Mouse (Mus musculus): Measurements from ENCODE around the gene Phex. TPM values are rescaled to one million over a fixed set of nuclear protein-coding genes. Genes with fewer than 3 reads are reported as not detected.

Phex gene
- polyA plus RNA-seq, 1 experiment from 2014 or later = 0.07 TPM

GRCm38 (mm10) chrX:157377456-157377855 is 37.7 kb downstream of the Phex start:
- Histone ChIP-seq H3K4me1 (no peaks in the 10 kb centered on the region), H3K9me3 (replicated peaks) (no peaks in the 10 kb centered on the region), H3K9ac (no peak overlapping the region), H3K36me3 (no peaks in the 10 kb centered on the region), H3K4me2 (no peak overlapping the region), H3K27ac (no peak overlapping the region), H3K27me3 (replicated peaks) (no peaks in the 10 kb centered on the region), H3K4me3 (no peak overlapping the region)
- WGBS (ENCODE audit: insufficient replicate concordance) = 21% methylated on average over 1 of the region's 1 CpGs
- ATAC-seq = no peak

GRCm38 (mm10) chrX:157373873-157374272 is 41.2 kb downstream of the Phex start:
- H3K27me3 ChIP-seq (replicated peaks) = no peaks in the 10 kb centered on the region
- 33% methylated on average over 3 of the region's 3 CpGs for WGBS (ENCODE audit: insufficient replicate concordance)
- H3K4me3 ChIP-seq = no peak overlapping the region
- no peak overlapping the region for H3K27ac ChIP-seq
- ATAC-seq = no peak
- H3K4me2 ChIP-seq = no peak overlapping the region
- H3K4me1 ChIP-seq = no peaks in the 10 kb centered on the region
- no peaks in the 10 kb centered on the region for H3K36me3 ChIP-seq
- no peaks in the 10 kb centered on the region for H3K9me3 ChIP-seq (replicated peaks)
- no peak overlapping the region for H3K9ac ChIP-seq

- no peaks in the 10 kb centered on the region for H3K36me3 ChIP-seq
- no peak overlapping the region for H3K27ac ChIP-seq
- H3K4me1 ChIP-seq = no peaks in the 10 kb centered on the region
- no peak overlapping the region for H3K4me2 ChIP-seq
- H3K9me3 ChIP-seq (replicated peaks) = no peaks in the 10 kb centered on the region
- H3K4me3 ChIP-seq = no peak overlapping the region
- no peaks in the 10 kb centered on the region for H3K27me3 ChIP-seq (replicated peaks)
- no peak for ATAC-seq
- no peak overlapping the region for H3K9ac ChIP-seq
Observed at GRCm38 (mm10) chrX:157369166-157369565, 45.9 kb downstream of the Phex start.

GRCm38 (mm10) chrX:157355521-157355920 is 59.6 kb downstream of the Phex start:
- no peak overlapping the region for H3K27ac ChIP-seq
- H3K4me2 ChIP-seq = no peak overlapping the region
- WGBS (ENCODE audit: insufficient replicate concordance) = 72% methylated on average over 4 of the region's 4 CpGs
- H3K4me3 ChIP-seq = no peak overlapping the region
- H3K27me3 ChIP-seq (replicated peaks) = no peaks in the 10 kb centered on the region
- ATAC-seq = no peak
- H3K9me3 ChIP-seq (replicated peaks) = no peaks in the 10 kb centered on the region
- H3K4me1 ChIP-seq = no peaks in the 10 kb centered on the region
- no peak overlapping the region for H3K9ac ChIP-seq
- H3K36me3 ChIP-seq = no peaks in the 10 kb centered on the region

- Histone ChIP-seq H3K9ac (no peak overlapping the region), H3K9me3 (replicated peaks) (no peaks in the 10 kb centered on the region), H3K27me3 (replicated peaks) (no peaks in the 10 kb centered on the region), H3K4me1 (no peaks in the 10 kb centered on the region), H3K4me2 (no peak overlapping the region), H3K27ac (no peak overlapping the region), H3K4me3 (no peak overlapping the region), H3K36me3 (no peaks in the 10 kb centered on the region)
- WGBS (ENCODE audit: insufficient replicate concordance) = 67% methylated on average over 6 of the region's 6 CpGs
- no peak for ATAC-seq
Observed at GRCm38 (mm10) chrX:157346201-157346600, 68.9 kb downstream of the Phex start.

GRCm38 (mm10) chrX:157334726-157335125 is 80.4 kb downstream of the Phex start:
- Histone ChIP-seq H3K36me3 (no peaks in the 10 kb centered on the region), H3K4me3 (no peak overlapping the region), H3K9me3 (replicated peaks) (no peaks in the 10 kb centered on the region), H3K4me2 (no peak overlapping the region), H3K27me3 (replicated peaks) (no peaks in the 10 kb centered on the region), H3K4me1 (no peaks in the 10 kb centered on the region), H3K27ac (no peak overlapping the region), H3K9ac (no peak overlapping the region)
- 34% methylated on average over 4 of the region's 4 CpGs for WGBS (ENCODE audit: insufficient replicate concordance)
- no peak for ATAC-seq

- WGBS (ENCODE audit: insufficient replicate concordance) = 75% methylated on average over 3 of the region's 3 CpGs
- Histone ChIP-seq H3K27ac (no peak overlapping the region), H3K9me3 (replicated peaks) (no peaks in the 10 kb centered on the region), H3K9ac (no peak overlapping the region), H3K4me3 (no peak overlapping the region), H3K36me3 (no peaks in the 10 kb centered on the region), H3K4me2 (no peak overlapping the region), H3K27me3 (replicated peaks) (no peaks in the 10 kb centered on the region), H3K4me1 (no peaks in the 10 kb centered on the region)
- ATAC-seq = no peak
Observed at GRCm38 (mm10) chrX:157329821-157330220, 85.3 kb downstream of the Phex start.

- Histone ChIP-seq H3K4me1 (no peaks in the 10 kb centered on the region), H3K36me3 (no peaks in the 10 kb centered on the region), H3K9me3 (replicated peaks) (no peaks in the 10 kb centered on the region), H3K9ac (no peak overlapping the region), H3K27ac (no peak overlapping the region), H3K4me2 (no peak overlapping the region), H3K4me3 (no peak overlapping the region), H3K27me3 (replicated peaks) (no peaks in the 10 kb centered on the region)
- WGBS (ENCODE audit: insufficient replicate concordance) = 23% methylated on average over 1 of the region's 1 CpGs
- ATAC-seq = no peak
Observed at GRCm38 (mm10) chrX:157328396-157328795, 86.7 kb downstream of the Phex start.

- no peak for ATAC-seq
- 77% methylated on average over 3 of the region's 3 CpGs for WGBS (ENCODE audit: insufficient replicate concordance)
- Histone ChIP-seq H3K4me3 (no peak overlapping the region), H3K27ac (no peak overlapping the region), H3K4me2 (no peak overlapping the region), H3K36me3 (no peaks in the 10 kb centered on the region), H3K4me1 (no peaks in the 10 kb centered on the region), H3K27me3 (replicated peaks) (no peaks in the 10 kb centered on the region), H3K9me3 (replicated peaks) (no peaks in the 10 kb centered on the region), H3K9ac (no peak overlapping the region)
Observed at GRCm38 (mm10) chrX:157327756-157328155, 87.4 kb downstream of the Phex start.

- no peaks in the 10 kb centered on the region for H3K27me3 ChIP-seq (replicated peaks)
- no peak overlapping the region for H3K27ac ChIP-seq
- H3K36me3 ChIP-seq = no peaks in the 10 kb centered on the region
- no peaks in the 10 kb centered on the region for H3K9me3 ChIP-seq (replicated peaks)
- H3K9ac ChIP-seq = no peak overlapping the region
- H3K4me2 ChIP-seq = no peak overlapping the region
- no peaks in the 10 kb centered on the region for H3K4me1 ChIP-seq
- WGBS (ENCODE audit: insufficient replicate concordance) = 63% methylated on average over 3 of the region's 3 CpGs
- H3K4me3 ChIP-seq = no peak overlapping the region
- no peak for ATAC-seq
Observed at GRCm38 (mm10) chrX:157324396-157324795, 90.7 kb downstream of the Phex start.

- ATAC-seq = no peak
- no peaks in the 10 kb centered on the region for H3K27me3 ChIP-seq (replicated peaks)
- no peak overlapping the region for H3K27ac ChIP-seq
- H3K4me1 ChIP-seq = no peaks in the 10 kb centered on the region
- no peak overlapping the region for H3K4me2 ChIP-seq
- 65% methylated on average over 3 of the region's 3 CpGs for WGBS (ENCODE audit: insufficient replicate concordance)
- no peak overlapping the region for H3K4me3 ChIP-seq
- H3K9ac ChIP-seq = no peak overlapping the region
- no peaks in the 10 kb centered on the region for H3K9me3 ChIP-seq (replicated peaks)
- H3K36me3 ChIP-seq = no peaks in the 10 kb centered on the region
Observed at GRCm38 (mm10) chrX:157310331-157310730, 104.8 kb downstream of the Phex start.

GRCm38 (mm10) chrX:157308171-157308570 is 106.9 kb downstream of the Phex start:
- Histone ChIP-seq H3K27ac (no peak overlapping the region), H3K27me3 (replicated peaks) (no peaks in the 10 kb centered on the region), H3K36me3 (no peaks in the 10 kb centered on the region), H3K4me1 (no peaks in the 10 kb centered on the region), H3K9ac (no peak overlapping the region), H3K4me2 (no peak overlapping the region), H3K4me3 (no peak overlapping the region), H3K9me3 (replicated peaks) (no peaks in the 10 kb centered on the region)
- 65% methylated on average over 1 of the region's 1 CpGs for WGBS (ENCODE audit: insufficient replicate concordance)
- ATAC-seq = no peak

GRCm38 (mm10) chrX:157307411-157307810 is 107.7 kb downstream of the Phex start:
- Histone ChIP-seq H3K9me3 (replicated peaks) (no peaks in the 10 kb centered on the region), H3K4me3 (no peak overlapping the region), H3K4me2 (no peak overlapping the region), H3K36me3 (no peaks in the 10 kb centered on the region), H3K9ac (no peak overlapping the region), H3K4me1 (no peaks in the 10 kb centered on the region), H3K27ac (no peak overlapping the region), H3K27me3 (replicated peaks) (no peaks in the 10 kb centered on the region)
- WGBS (ENCODE audit: insufficient replicate concordance) = 5% methylated on average over 3 of the region's 3 CpGs
- ATAC-seq = no peak
